In genomic region chr8:70492664-70493640, GRCm38 (mm10) we compare ENCODE assay signal across 8 mouse cellular contexts. TPM values are rescaled to one million over a fixed set of nuclear protein-coding genes. Genes with fewer than 3 reads are reported as not detected.
DNase-seq lines count a peak whose midpoint lies in the region; ATAC-seq and TF ChIP-seq lines count a peak whose summit lies in the region.

Gene Crlf1 (plus strand): TSS chr8:70493158.

- in situ Hi-C loops in ES-E14 (cut with MboI; ENCODE audit: low sequenced_read_pairs in 2 of 2, unreplicated experiment in 2 of 2), result no loop called here

- peaks cover 100% of the 10 kb centered on the region for H3K27me3 ChIP-seq in heart, embryonic 13.5 days (replicated peaks)
- H3K27me3 ChIP-seq in hindbrain, embryonic 14.5 days (ENCODE audit: control insufficient read depth, insufficient read depth, low read length), result peaks cover 98% of the 10 kb centered on the region
- H3K27me3 ChIP-seq in midbrain, embryonic 10.5 days (ENCODE audit: low read depth, poor library complexity, severe bottlenecking), result peaks cover 100% of the 10 kb centered on the region

- no peaks in the 10 kb centered on the region for H3K36me3 ChIP-seq in heart, embryonic 13.5 days
- no peaks in the 10 kb centered on the region for H3K36me3 ChIP-seq in ES-E14 (ENCODE audit: control insufficient read depth, insufficient read depth, low read length, poor library complexity, severe bottlenecking)
- no peaks in the 10 kb centered on the region for H3K36me3 ChIP-seq in hindbrain, embryonic 14.5 days (replicated peaks; ENCODE audit: control insufficient read depth, insufficient read depth)
- H3K36me3 ChIP-seq in midbrain, embryonic 10.5 days, result no peaks in the 10 kb centered on the region

- intact Hi-C loops in heart, postnatal 25 days (cut with DNase I), result no loop called here

- no peak for ATAC-seq in heart, embryonic 13.5 days (ENCODE audit: extremely low read depth, insufficient number of reproducible peaks, low FRiP score, low TSS enrichment)
- ATAC-seq in hindbrain, embryonic 14.5 days (ENCODE audit: low FRiP score), result no peak
- no peak for ATAC-seq in inflammation-experienced regulatory T-cells, adult 6 months
- no peak for ATAC-seq in monocyte, adult 5-6 weeks (replicated peaks; ENCODE audit: insufficient number of reproducible peaks, low FRiP score, low TSS enrichment, poor library complexity, severe bottlenecking)

- H3K9ac ChIP-seq in heart, embryonic 13.5 days, result peak within 1 kb of the TSS; percentile 70
- peak within 1 kb of the TSS; percentile 26; the same call in 1 of the 2 replicates for H3K9ac ChIP-seq in ES-E14 (ENCODE audit: insufficient read depth, low read depth, low read length, poor library complexity, severe bottlenecking)
- H3K9ac ChIP-seq in hindbrain, embryonic 14.5 days, result peak within 1 kb of the TSS; percentile 39

- H3K4me3 ChIP-seq in heart, embryonic 13.5 days, result peak within 1 kb of the TSS; percentile 49
- H3K4me3 ChIP-seq in ES-E14 (ENCODE audit: insufficient read depth in 1 of 2, low read depth in 1 of 2, low read length in 2 of 2, poor library complexity in 1 of 2, severe bottlenecking in 1 of 2), result peak within 1 kb of the TSS; percentile 43 to 69
- peak within 1 kb of the TSS; percentile 30 for H3K4me3 ChIP-seq in hindbrain, embryonic 14.5 days (replicated peaks; ENCODE audit: low read length)
- peak within 1 kb of the TSS; percentile 50 for H3K4me3 ChIP-seq in midbrain, embryonic 10.5 days

- peaks cover 62% of the 10 kb centered on the region for H3K4me1 ChIP-seq in heart, embryonic 13.5 days
- H3K4me1 ChIP-seq in ES-E14 (ENCODE audit: control insufficient read depth in 2 of 2, insufficient read depth in 2 of 2, low read length in 2 of 2, poor library complexity in 1 of 2), result peaks cover 5 to 30% of the 10 kb centered on the region in 2 experiments; a peak in 2 of 4 replicates
- peaks cover 30% of the 10 kb centered on the region for H3K4me1 ChIP-seq in hindbrain, embryonic 14.5 days (replicated peaks; ENCODE audit: control insufficient read depth, insufficient read depth, low read length)
- peaks cover 79% of the 10 kb centered on the region for H3K4me1 ChIP-seq in midbrain, embryonic 10.5 days

- WGBS in heart, embryonic 13.5 days, result under 1% methylated on average over 92 of the region's 93 CpGs
- under 1% methylated on average over 80 of the region's 93 CpGs for WGBS in hindbrain, embryonic 14.5 days
- 1% methylated on average over 71 of the region's 93 CpGs for WGBS in midbrain, embryonic 10.5 days

- H3K4me2 ChIP-seq in heart, embryonic 13.5 days, result peak within 1 kb of the TSS; percentile 72
- H3K4me2 ChIP-seq in hindbrain, embryonic 14.5 days (replicated peaks), result peak within 1 kb of the TSS; percentile 52

- no peak for DNase-seq in heart, postnatal 25 days (ENCODE audit: low spot score)
- DNase-seq in ES-E14 (ENCODE audit: low read depth, low spot score), result no peak
- no peak for DNase-seq in hindbrain, embryonic 14.5 days (ENCODE audit: low spot score)
- DNase-seq in midbrain, embryonic 10.5 days (ENCODE audit: low spot score), result peak; percentile 33
- no peak for DNase-seq in natural killer cell, adult 2 months (ENCODE audit: low spot score in 2 of 2)

- no peaks in the 10 kb centered on the region for H3K9me3 ChIP-seq in heart, embryonic 13.5 days
- H3K9me3 ChIP-seq in ES-E14 (ENCODE audit: control insufficient read depth, insufficient read depth, low read depth, low read length), result no peaks in the 10 kb centered on the region
- no peaks in the 10 kb centered on the region for H3K9me3 ChIP-seq in hindbrain, embryonic 14.5 days (ENCODE audit: control insufficient read depth, low read length)
- H3K9me3 ChIP-seq in midbrain, embryonic 10.5 days (replicated peaks), result no peaks in the 10 kb centered on the region

- H3K27ac ChIP-seq in heart, embryonic 13.5 days (replicated peaks), result no peak within 1 kb of the TSS
- H3K27ac ChIP-seq in ES-E14 (ENCODE audit: insufficient read depth, low read depth, low read length, poor library complexity, severe bottlenecking), result no peak within 1 kb of the TSS
- H3K27ac ChIP-seq in hindbrain, embryonic 14.5 days, result no peak within 1 kb of the TSS
- peak within 1 kb of the TSS; percentile 38; the same call in 1 of the 2 replicates for H3K27ac ChIP-seq in midbrain, embryonic 10.5 days (replicated peaks)

TF ChIP-seq in ES-E14, 5 proteins besides CTCF, POLR2A, EP300 and RAD21:
- TF ChIP-seq CHD2 (IDR thresholded peaks at IDR 0.05; ENCODE audit: low read depth, low read length) (no peak), ZC3H11A (IDR thresholded peaks at IDR 0.05; ENCODE audit: borderline replicate concordance, low read depth, low read length) (no peak), ZNF384 (IDR thresholded peaks at IDR 0.05; ENCODE audit: low read depth, low read length) (no peak)

RNA-seq across cellular contexts. Expression of gene Crlf1, which starts in this region (rescaled TPM):
- 3.7 and 5.5 TPM in 2 replicates for polyA plus RNA-seq in heart, embryonic 13.5 days (2015; fragmentation: Nextera tagmentation; extraction: Ambion mirVana)
- total RNA-seq in heart, postnatal 25 days (2021), result under 1 TPM; 0.34 to 0.81 TPM
- 17.0 and 29.3 TPM in 2 replicates for total RNA-seq in ES-E14 (2012; rRNA removed)
- polyA plus RNA-seq in hindbrain, embryonic 14.5 days (2014; fragmentation: Nextera tagmentation; extraction: Ambion mirVana), result 6.3 and 6.9 TPM in 2 replicates
- 0.42 and 2.3 TPM in 2 replicates for polyA plus RNA-seq in midbrain, embryonic 10.5 days (2016; fragmentation: Nextera tagmentation; extraction: Ambion mirVana)
- polyA plus RNA-seq in inflammation-experienced regulatory T-cells, adult 6 months (2017; shearing (Covaris generic)), result not detected
- not detected in 3 replicates for total RNA-seq in monocyte, adult 5-6 weeks (2017)
